Mouse (Mus musculus) olfactory bulb, adult 2 months (tissue): ENCODE measurements around the gene Barhl1.

Experiments used
- CTCF ChIP-seq: fragments of 200-500 bp; IDR thresholded peaks from 2 replicates; pipeline ENCODE4 v1.5.1; 2012; ENCODE audit warnings: low read depth, mild to moderate bottlenecking, low read length, moderate library complexity; ENCODE audit not compliant: insufficient read depth
- POLR2A ChIP-seq: fragments of 200-500 bp; IDR thresholded peaks from 2 replicates; pipeline ENCODE4 v1.6.1; 2012; ENCODE audit warnings: mild to moderate bottlenecking, low read depth, low read length, moderate library complexity; ENCODE audit not compliant: insufficient read depth

GRCm38 (mm10) chr2:28909818-28910710 is 6.4 kb downstream of the Barhl1 start:
- TF ChIP-seq POLR2A (no peak), CTCF (no peak)
